Mouse (Mus musculus): ENCODE data around the gene Arhgef38.

DNA sequence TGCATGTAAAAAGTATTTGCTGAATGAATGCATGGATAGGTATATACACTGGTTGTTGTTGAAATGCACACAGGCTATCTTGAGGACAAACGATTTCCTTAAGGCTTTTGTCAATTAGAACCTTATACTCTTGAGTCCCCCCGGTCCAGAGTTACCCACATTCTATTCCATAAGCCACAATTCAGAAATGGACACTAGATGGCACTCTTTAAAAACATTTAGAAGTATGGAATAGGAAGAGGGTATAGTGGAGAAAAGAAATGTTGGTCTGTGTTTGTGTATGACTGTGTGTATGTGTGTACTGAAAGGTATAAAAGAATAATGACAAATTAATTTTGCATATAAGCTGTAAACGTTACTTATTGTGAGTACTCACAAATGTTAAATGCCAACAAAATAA, 148.9 kb downstream of the Arhgef38 start:
- TF ChIP-seq CTCF (IDR thresholded peaks at IDR 0.05; ENCODE audit: control insufficient read depth, insufficient read depth, insufficient read length) (no peak), USF1 (IDR thresholded peaks at IDR 0.05; ENCODE audit: low read depth) (no peak), CEBPB (IDR thresholded peaks at IDR 0.05; ENCODE audit: low read depth) (no peak), MAX (IDR thresholded peaks at IDR 0.05) (no peak), MYOG (IDR thresholded peaks at IDR 0.05; ENCODE audit: control insufficient read depth, extremely low read depth, insufficient read length) (no peak)

Measured in C2C12 (cell line).